Mouse (Mus musculus): ENCODE measurements at regions not wholly inside any gene's neighbourhood (a gene's known extent, or its start where the extent isn't known, plus 50 kb on each side); places are given as distances from the start of the nearest gene placed in this dataset.

GRCm38 (mm10) chr13:42244240-42245086, 56.8 kb upstream of the Edn1 start:
- Histone ChIP-seq H3K36me3 (ENCODE audit: insufficient read depth) (no peaks in the 10 kb centered on the region), H3K9ac (no peak overlapping the region), H3K27ac (ENCODE audit: low read depth) (no peak overlapping the region), H3K4me1 (ENCODE audit: insufficient read depth) (no peaks in the 10 kb centered on the region), H3K4me2 (no peak overlapping the region), H3K9me3 (ENCODE audit: low read depth, low read length) (no peaks in the 10 kb centered on the region), H3K4me3 (ENCODE audit: low read depth, low read length) (no peak overlapping the region), H3K27me3 (ENCODE audit: insufficient read depth, low read length) (no peaks in the 10 kb centered on the region)
- ATAC-seq (ENCODE audit: insufficient read depth), result peak; percentile 56; the same call in 1 of the 2 replicates
- peak; percentile 90 for DNase-seq
- peak; percentile 71 for TF ChIP-seq CTCF (IDR thresholded peaks at IDR 0.05; ENCODE audit: low read depth)
- WGBS, result 41% methylated on average over 7 of the region's 7 CpGs

DNA sequence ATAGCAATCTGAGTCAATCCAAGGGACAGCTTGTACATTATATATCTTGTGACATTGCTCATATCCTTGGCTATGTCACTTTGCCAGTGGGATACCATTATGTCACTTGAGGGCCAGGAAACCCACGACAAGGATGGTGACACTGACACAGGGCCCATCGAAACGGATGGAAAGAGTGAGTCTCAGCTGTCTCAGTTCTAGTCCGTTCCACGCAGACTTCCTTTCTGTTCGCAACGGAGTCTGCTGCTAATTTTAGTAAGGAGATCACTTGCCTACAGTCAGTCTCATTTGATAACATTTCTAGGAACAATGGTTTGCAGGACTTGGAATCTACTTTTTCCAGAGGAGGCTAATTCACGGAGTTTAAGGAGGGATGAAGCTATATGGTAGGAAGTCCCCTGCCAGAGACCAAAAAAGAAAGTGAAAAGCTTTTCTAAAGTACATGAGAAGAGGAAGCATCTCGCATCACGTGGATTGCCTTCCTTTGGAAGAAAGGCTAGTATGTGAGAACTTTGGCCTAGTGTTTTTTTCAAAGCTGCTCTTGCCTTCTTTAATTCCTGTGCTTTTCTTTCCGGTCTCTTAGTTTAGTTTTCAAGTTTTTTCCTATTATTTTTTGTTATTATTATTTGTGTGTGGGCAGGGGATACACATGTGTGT, 55.4 kb upstream of the Edn1 start:
- Histone ChIP-seq H3K4me3 (ENCODE audit: low read depth, low read length) (no peak overlapping the region), H3K9me3 (ENCODE audit: low read depth, low read length) (no peaks in the 10 kb centered on the region), H3K27ac (ENCODE audit: low read depth) (no peak overlapping the region), H3K4me2 (no peak overlapping the region), H3K4me1 (ENCODE audit: insufficient read depth) (no peaks in the 10 kb centered on the region), H3K27me3 (ENCODE audit: insufficient read depth, low read length) (no peaks in the 10 kb centered on the region), H3K9ac (no peak overlapping the region), H3K36me3 (ENCODE audit: insufficient read depth) (no peaks in the 10 kb centered on the region)
- WGBS, result 74% methylated on average over 11 of the region's 11 CpGs
- ATAC-seq (ENCODE audit: insufficient read depth) (no peak), DNase-seq (no peak)
- TF ChIP-seq CTCF (IDR thresholded peaks at IDR 0.05; ENCODE audit: low read depth), result no peak

Data from lung, embryonic 14.5 days (tissue).